Mouse (Mus musculus) kidney, postnatal 25 days (tissue): ENCODE data around the gene Ptpn20.
A peak's percentile ranks its signal among the peaks of the same experiment; 100 is the strongest.

Experiments used
- DNase-seq, 2 experiments: peaks; one replicate each; pipeline ENCODE4 v3.0.0; 2021; ENCODE audit warnings: mixed read lengths in 2 of 2

The Ptpn20 gene

GRCm38 (mm10) chr14:33588951-33589350 lies at the start of gene Ptpn20:
Ptpn20 (plus strand) TSS chr14:33589207.
- DNase-seq = peak; percentile 20 to 41

GRCm38 (mm10) chr14:33539559-33540167 lies 49.3 kb upstream of the Ptpn20 start:
- DNase-seq = no peak

GRCm38 (mm10) chr14:33545565-33546143 lies 43.4 kb upstream of the Ptpn20 start:
- DNase-seq = no peak

GRCm38 (mm10) chr14:33548650-33549049 lies 40.4 kb upstream of the Ptpn20 start:
- DNase-seq = no peak

GRCm38 (mm10) chr14:33549856-33550255 lies 39.2 kb upstream of the Ptpn20 start:
- DNase-seq = no peak

- no peak for DNase-seq
Observed at GRCm38 (mm10) chr14:33570737-33571136, 18.3 kb upstream of the Ptpn20 start.

GRCm38 (mm10) chr14:33573643-33574042 lies 15.4 kb upstream of the Ptpn20 start:
- no peak for DNase-seq

GRCm38 (mm10) chr14:33579771-33580484 lies 9.1 kb upstream of the Ptpn20 start:
- DNase-seq = no peak

GRCm38 (mm10) chr14:33598376-33599130 lies 9.5 kb downstream of the Ptpn20 start:
- DNase-seq = no peak

- DNase-seq = no peak
Observed at GRCm38 (mm10) chr14:33607431-33607830, 18.4 kb downstream of the Ptpn20 start.

- peak in 1 of 2 experiments; percentile 39 for DNase-seq
Observed at GRCm38 (mm10) chr14:33625036-33625435, 36.0 kb downstream of the Ptpn20 start.

- DNase-seq = peak in 1 of 2 experiments; percentile 27
Observed at GRCm38 (mm10) chr14:33632790-33633372, 43.9 kb downstream of the Ptpn20 start.

GRCm38 (mm10) chr14:33634354-33634753 lies 45.3 kb downstream of the Ptpn20 start:
- DNase-seq = no peak

- DNase-seq = no peak
Observed at GRCm38 (mm10) chr14:33634774-33635173, 45.8 kb downstream of the Ptpn20 start.

GRCm38 (mm10) chr14:33639357-33639756 lies 50.4 kb downstream of the Ptpn20 start:
- DNase-seq = peak in 1 of 2 experiments; percentile 8

- peak in 1 of 2 experiments; percentile 65 for DNase-seq
Observed at GRCm38 (mm10) chr14:33650721-33651120, 61.7 kb downstream of the Ptpn20 start.

- DNase-seq = no peak
Observed at GRCm38 (mm10) chr14:33657471-33657901, 68.5 kb downstream of the Ptpn20 start.

- DNase-seq = no peak
Observed at GRCm38 (mm10) chr14:33658331-33658730, 69.3 kb downstream of the Ptpn20 start.

- peak; percentile 33 to 55 for DNase-seq
Observed at GRCm38 (mm10) chr14:33662080-33662479, 73.1 kb downstream of the Ptpn20 start.

GRCm38 (mm10) chr14:33666301-33666700 lies 77.3 kb downstream of the Ptpn20 start:
- no peak for DNase-seq

GRCm38 (mm10) chr14:33669891-33670290 lies 80.9 kb downstream of the Ptpn20 start:
- no peak for DNase-seq

- DNase-seq = peak; percentile 69 to 82
Observed at GRCm38 (mm10) chr14:33673350-33674087, 84.5 kb downstream of the Ptpn20 start.
